Mouse (Mus musculus) thymus, postnatal 4 days (tissue): Measurements from ENCODE around the gene Pex16.

Experiments used
- DNase-seq: peaks from one replicate; pipeline ENCODE4 v3.0.0; 2021

The Pex16 gene

GRCm38 (mm10) chr2:92423702-92424461 lies 49.4 kb downstream of the Pex16 start:
- no peak for DNase-seq

- no peak for DNase-seq
Measured at GRCm38 (mm10) chr2:92424462-92425308, 50.2 kb downstream of the Pex16 start.

GRCm38 (mm10) chr2:92425366-92425765 lies 50.9 kb downstream of the Pex16 start:
- DNase-seq, result no peak

- DNase-seq, result no peak
Measured at GRCm38 (mm10) chr2:92426426-92426825, 52.0 kb downstream of the Pex16 start.

- no peak for DNase-seq
Measured at GRCm38 (mm10) chr2:92427882-92428281, 53.4 kb downstream of the Pex16 start.

GRCm38 (mm10) chr2:92430089-92430488 lies 55.6 kb downstream of the Pex16 start:
- no peak for DNase-seq
